Mouse (Mus musculus): ENCODE data around the gene Gm38392. TPM values are rescaled to one million over a fixed set of nuclear protein-coding genes. Genes with fewer than 3 reads are reported as not detected.

Gm38392 gene
- polyA plus RNA-seq, 1 experiment from 2014 or later: 2.9 TPM

DNA sequence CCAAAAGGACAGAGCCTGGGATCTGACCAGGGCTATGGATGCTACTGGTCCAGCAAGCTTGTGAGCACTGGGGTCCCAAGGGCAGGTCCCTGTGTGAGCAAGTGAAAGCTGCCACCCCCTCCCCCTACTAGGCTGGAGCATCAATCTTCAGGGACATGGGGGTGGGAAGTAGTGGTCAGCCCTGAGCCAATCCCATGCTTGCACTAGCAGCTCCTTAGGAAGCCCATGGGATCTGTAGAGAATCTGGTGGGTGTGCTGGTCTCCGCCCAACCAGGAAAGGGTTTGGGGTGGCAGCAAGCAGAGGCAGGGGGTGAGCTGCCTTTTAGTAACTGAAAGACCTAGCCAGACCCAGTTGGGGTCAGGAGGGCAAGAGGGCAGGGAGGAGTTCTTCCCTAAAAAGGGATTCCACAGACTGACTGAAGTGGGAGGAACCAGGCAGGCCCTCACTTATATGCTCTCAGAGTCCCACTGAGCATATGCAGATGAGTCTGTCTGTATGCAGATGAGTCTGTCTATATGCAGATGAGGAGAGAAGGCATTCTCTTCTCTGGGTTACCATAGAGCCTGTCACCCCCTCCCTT lies 55.9 kb downstream of the Gm38392 start:
- peak; percentile 47; the same call in 1 of the 2 replicates for ATAC-seq (replicated peaks; ENCODE audit: low FRiP score)
- no peak overlapping the region for H3K4me3 ChIP-seq (replicated peaks)
- H3K9me3 ChIP-seq (replicated peaks): no peaks in the 10 kb centered on the region
- H3K9ac ChIP-seq: no peak overlapping the region
- WGBS: 47% methylated on average over 1 of the region's 1 CpGs
- H3K27ac ChIP-seq: no peak overlapping the region
- H3K36me3 ChIP-seq: no peaks in the 10 kb centered on the region
- H3K27me3 ChIP-seq: peaks cover 57% of the 10 kb centered on the region
- peaks cover 34% of the 10 kb centered on the region for H3K4me1 ChIP-seq
- H3K4me2 ChIP-seq: no peak overlapping the region

DNA sequence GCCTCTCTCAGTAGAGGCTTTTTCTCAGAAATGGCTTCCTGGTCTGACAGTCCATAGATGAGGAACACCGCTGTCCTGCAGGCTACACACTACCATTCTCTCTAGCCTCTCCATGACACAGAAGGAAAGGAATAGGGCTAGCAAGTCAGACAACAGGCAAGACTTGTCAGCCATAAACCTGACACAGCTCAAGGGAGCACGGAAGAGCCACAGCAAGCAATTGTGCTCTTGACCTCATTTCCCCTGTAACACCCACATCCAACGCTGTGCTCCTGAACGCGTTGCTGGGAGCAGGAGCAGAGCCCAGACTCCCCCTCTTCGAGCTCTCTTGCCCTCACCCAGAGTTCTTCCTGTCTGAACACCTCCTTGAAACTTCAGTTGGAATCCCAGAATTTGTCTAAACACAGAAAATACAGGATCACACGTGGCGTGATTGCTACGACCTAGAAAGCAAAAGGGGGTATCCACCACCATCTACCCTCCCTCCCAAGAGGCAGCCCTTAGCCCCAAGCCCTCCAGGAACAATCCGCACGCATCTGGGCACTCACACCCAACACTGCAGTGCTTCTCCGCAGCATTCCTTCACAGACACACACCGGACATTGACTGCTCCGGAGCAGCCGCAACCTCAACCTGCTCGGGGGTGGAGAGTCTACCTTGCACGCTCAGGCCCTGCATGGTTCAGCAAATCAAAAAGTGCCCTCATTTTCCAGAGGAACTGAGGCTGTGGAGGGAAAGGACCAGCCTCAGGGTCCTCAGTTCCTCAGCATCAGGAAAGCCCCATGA lies 56.6 kb downstream of the Gm38392 start:
- H3K9me3 ChIP-seq (replicated peaks): no peaks in the 10 kb centered on the region
- H3K27me3 ChIP-seq: peaks cover 57% of the 10 kb centered on the region
- 10% methylated on average over 17 of the region's 17 CpGs for WGBS
- H3K36me3 ChIP-seq: no peaks in the 10 kb centered on the region
- ATAC-seq (replicated peaks; ENCODE audit: low FRiP score): peak; percentile 49; the same call in 1 of the 2 replicates
- H3K9ac ChIP-seq: no peak overlapping the region
- H3K27ac ChIP-seq: no peak overlapping the region
- H3K4me2 ChIP-seq: peak overlapping the region; percentile 1; the same call in 1 of the 2 replicates
- H3K4me3 ChIP-seq (replicated peaks): no peak overlapping the region
- H3K4me1 ChIP-seq: peaks cover 34% of the 10 kb centered on the region

- ATAC-seq (replicated peaks; ENCODE audit: low FRiP score): no peak
- no peaks in the 10 kb centered on the region for H3K9me3 ChIP-seq (replicated peaks)
- H3K27ac ChIP-seq: no peak overlapping the region
- no peaks in the 10 kb centered on the region for H3K36me3 ChIP-seq
- H3K9ac ChIP-seq: no peak overlapping the region
- 80% methylated on average over 6 of the region's 6 CpGs for WGBS
- peaks cover 56% of the 10 kb centered on the region for H3K27me3 ChIP-seq
- no peak overlapping the region for H3K4me3 ChIP-seq (replicated peaks)
- peaks cover 34% of the 10 kb centered on the region for H3K4me1 ChIP-seq
- no peak overlapping the region for H3K4me2 ChIP-seq
These were observed 57.5 kb downstream of the Gm38392 start for GRCm38 (mm10) chr3:88229526-88229925.

- Histone ChIP-seq H3K36me3 (no peaks in the 10 kb centered on the region), H3K9me3 (replicated peaks) (no peaks in the 10 kb centered on the region), H3K4me1 (peaks cover 31% of the 10 kb centered on the region), H3K4me2 (no peak overlapping the region), H3K9ac (no peak overlapping the region), H3K27me3 (peaks cover 59% of the 10 kb centered on the region), H3K27ac (no peak overlapping the region), H3K4me3 (replicated peaks) (no peak overlapping the region)
- ATAC-seq (replicated peaks; ENCODE audit: low FRiP score): no peak
- 34% methylated on average over 4 of the region's 4 CpGs for WGBS
These were observed 58.1 kb downstream of the Gm38392 start for GRCm38 (mm10) chr3:88228906-88229305.

GRCm38 (mm10) chr3:88227976-88228375 lies 59.0 kb downstream of the Gm38392 start:
- Histone ChIP-seq H3K36me3 (no peaks in the 10 kb centered on the region), H3K9me3 (replicated peaks) (no peaks in the 10 kb centered on the region), H3K4me3 (replicated peaks) (no peak overlapping the region), H3K9ac (no peak overlapping the region), H3K4me1 (peaks cover 30% of the 10 kb centered on the region), H3K27ac (no peak overlapping the region), H3K4me2 (no peak overlapping the region), H3K27me3 (peaks cover 59% of the 10 kb centered on the region)
- no peak for ATAC-seq (replicated peaks; ENCODE audit: low FRiP score)
- WGBS: 38% methylated on average over 6 of the region's 6 CpGs

DNA sequence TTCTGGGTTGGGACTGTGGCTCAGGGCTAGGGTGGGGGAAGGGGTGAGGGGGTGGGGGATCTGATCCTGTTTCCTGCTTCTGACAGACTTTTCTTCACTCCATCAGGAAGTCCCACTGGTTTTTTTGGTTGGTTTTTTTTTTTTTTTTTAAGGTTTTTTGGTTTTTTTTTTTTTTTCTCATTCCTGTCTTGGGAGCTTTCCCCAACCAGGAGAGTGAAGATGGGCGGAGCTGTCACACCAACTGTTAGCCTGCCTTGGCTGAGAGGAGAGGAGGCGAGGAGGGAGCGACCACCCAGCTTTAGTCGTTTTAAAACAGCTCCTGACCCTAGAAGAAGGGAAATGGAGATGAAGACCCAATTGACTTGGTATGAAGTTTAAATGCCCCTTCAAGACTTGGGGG lies 59.8 kb downstream of the Gm38392 start:
- H3K27me3 ChIP-seq: peaks cover 60% of the 10 kb centered on the region
- no peaks in the 10 kb centered on the region for H3K9me3 ChIP-seq (replicated peaks)
- H3K4me3 ChIP-seq (replicated peaks): no peak overlapping the region
- no peak overlapping the region for H3K4me2 ChIP-seq
- 32% methylated on average over 4 of the region's 4 CpGs for WGBS
- H3K36me3 ChIP-seq: no peaks in the 10 kb centered on the region
- peaks cover 28% of the 10 kb centered on the region for H3K4me1 ChIP-seq
- ATAC-seq (replicated peaks; ENCODE audit: low FRiP score): no peak
- no peak overlapping the region for H3K27ac ChIP-seq
- no peak overlapping the region for H3K9ac ChIP-seq

DNA sequence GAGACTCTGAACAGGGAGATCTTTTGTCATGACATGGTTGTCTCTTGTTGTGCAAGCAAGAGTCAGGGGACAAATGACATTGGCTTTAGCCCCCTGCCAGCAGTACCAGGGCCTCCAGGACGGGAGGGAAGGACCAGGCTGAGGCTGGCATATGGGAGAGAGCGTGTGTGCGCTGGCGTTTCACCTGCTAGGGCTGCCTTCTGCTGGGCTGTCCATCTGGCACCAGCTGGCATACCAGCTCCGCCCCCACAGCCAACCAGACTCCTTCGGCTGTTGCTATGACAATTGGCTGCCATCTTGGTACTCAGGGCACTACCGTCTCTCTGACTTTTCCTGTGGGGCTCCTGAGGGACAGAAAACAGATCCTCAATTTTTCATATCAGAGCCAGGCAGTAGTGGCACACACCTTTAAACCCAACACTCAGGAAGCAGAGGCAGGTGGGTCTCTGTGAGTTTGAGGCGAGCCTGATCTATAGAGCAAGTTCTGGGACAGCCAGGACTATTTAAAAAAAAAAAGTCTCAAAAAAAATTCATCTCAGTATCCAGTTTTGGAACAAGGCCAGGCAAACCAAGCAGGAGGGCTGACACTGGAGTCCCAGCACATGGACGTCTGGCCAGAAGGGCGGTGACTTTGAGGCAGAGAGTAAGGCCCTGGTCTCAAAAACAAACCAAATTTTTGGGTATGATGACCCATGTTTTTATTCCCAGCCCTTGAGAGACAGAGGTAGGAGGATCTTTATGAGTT lies 60.7 kb downstream of the Gm38392 start:
- Histone ChIP-seq H3K9ac (no peak overlapping the region), H3K4me1 (peaks cover 22% of the 10 kb centered on the region), H3K36me3 (no peaks in the 10 kb centered on the region), H3K27ac (no peak overlapping the region), H3K4me3 (replicated peaks) (no peak overlapping the region), H3K9me3 (replicated peaks) (no peaks in the 10 kb centered on the region), H3K4me2 (no peak overlapping the region), H3K27me3 (peaks cover 60% of the 10 kb centered on the region)
- WGBS: 89% methylated on average over 10 of the region's 10 CpGs
- no peak for ATAC-seq (replicated peaks; ENCODE audit: low FRiP score)

GRCm38 (mm10) chr3:88224929-88225328 lies 62.1 kb downstream of the Gm38392 start:
- Histone ChIP-seq H3K4me3 (replicated peaks) (no peak overlapping the region), H3K27me3 (peaks cover 62% of the 10 kb centered on the region), H3K4me2 (no peak overlapping the region), H3K27ac (no peak overlapping the region), H3K9ac (no peak overlapping the region), H3K9me3 (replicated peaks) (no peaks in the 10 kb centered on the region), H3K36me3 (no peaks in the 10 kb centered on the region), H3K4me1 (peaks cover 9% of the 10 kb centered on the region)
- 72% methylated on average over 2 of the region's 2 CpGs for WGBS
- ATAC-seq (replicated peaks; ENCODE audit: low FRiP score): no peak

DNA sequence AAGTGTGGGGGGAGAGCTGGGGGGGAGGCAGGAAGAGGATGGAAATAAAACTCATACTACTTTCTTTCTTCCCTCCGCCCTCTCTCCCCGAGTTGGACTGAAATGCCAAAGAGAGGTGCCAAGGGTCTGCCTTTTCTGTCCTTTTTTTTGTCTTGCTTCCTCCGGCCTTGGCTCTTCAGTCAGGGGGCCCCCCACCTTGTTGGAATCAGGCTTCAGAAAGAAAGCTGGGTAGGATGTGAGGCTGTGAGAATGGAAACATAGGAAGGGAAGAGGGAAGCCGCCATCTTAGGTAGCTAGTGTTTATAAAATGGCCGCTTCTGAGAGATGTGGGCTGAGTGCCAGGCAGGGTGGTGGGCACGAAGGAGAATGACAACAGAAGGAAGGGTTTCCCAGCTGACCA lies 64.6 kb downstream of the Gm38392 start:
- no peak for ATAC-seq (replicated peaks; ENCODE audit: low FRiP score)
- Histone ChIP-seq H3K27ac (no peak overlapping the region), H3K9ac (no peak overlapping the region), H3K4me3 (replicated peaks) (no peak overlapping the region), H3K4me2 (no peak overlapping the region), H3K9me3 (replicated peaks) (no peaks in the 10 kb centered on the region), H3K27me3 (peaks cover 76% of the 10 kb centered on the region), H3K36me3 (no peaks in the 10 kb centered on the region), H3K4me1 (no peaks in the 10 kb centered on the region)
- 81% methylated on average over 6 of the region's 6 CpGs for WGBS

DNA sequence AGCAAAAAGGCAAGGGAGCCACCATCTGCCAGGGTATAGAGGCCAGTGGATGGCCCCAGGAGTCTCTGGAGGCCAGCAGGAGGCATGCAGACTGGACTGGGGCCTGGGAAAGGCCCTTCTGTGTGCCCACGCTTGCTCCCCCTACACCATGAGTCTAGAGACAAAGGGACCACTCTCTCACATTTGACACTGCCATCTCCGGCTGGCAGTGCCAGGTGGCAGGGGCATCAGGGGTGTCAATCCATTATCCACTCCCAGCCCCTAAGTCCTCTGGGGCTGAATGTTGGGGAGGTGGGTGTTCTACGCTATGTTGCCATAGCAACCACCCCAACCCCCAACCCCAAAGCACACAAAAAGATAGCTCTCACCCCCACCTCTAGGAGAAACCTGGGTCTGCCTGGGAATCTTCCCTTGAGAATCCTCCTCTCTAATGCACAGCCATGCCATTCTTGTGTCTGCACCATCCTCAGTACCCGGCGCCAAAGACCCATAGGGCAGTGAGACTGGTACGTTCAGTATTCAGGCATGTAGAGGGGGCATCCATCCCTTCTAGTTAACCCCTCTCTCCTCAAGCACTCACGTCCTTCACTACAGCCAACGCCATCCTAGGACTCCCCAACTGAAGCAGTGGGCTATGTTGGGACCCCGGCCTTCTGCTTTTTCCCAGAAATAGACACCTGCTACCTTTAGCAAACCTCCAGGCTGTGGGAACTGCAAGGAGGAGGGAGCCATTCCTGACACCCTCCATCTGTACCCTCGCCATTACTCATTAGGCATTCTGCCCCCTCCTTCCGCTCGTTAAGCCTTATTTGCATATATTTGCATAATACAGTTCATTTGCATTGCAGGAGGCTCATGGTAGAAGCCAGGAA lies 65.3 kb downstream of the Gm38392 start:
- ATAC-seq (replicated peaks; ENCODE audit: low FRiP score): no peak
- Histone ChIP-seq H3K4me1 (no peaks in the 10 kb centered on the region), H3K27ac (no peak overlapping the region), H3K27me3 (peaks cover 83% of the 10 kb centered on the region), H3K36me3 (no peaks in the 10 kb centered on the region), H3K9me3 (replicated peaks) (no peaks in the 10 kb centered on the region), H3K4me2 (no peak overlapping the region), H3K9ac (no peak overlapping the region), H3K4me3 (replicated peaks) (no peak overlapping the region)
- WGBS: 55% methylated on average over 12 of the region's 12 CpGs

GRCm38 (mm10) chr3:88220842-88221241 lies 66.2 kb downstream of the Gm38392 start:
- peak; percentile 70 for ATAC-seq (replicated peaks; ENCODE audit: low FRiP score)
- H3K4me1 ChIP-seq: peaks cover 3% of the 10 kb centered on the region; the same call in 1 of the 2 replicates
- WGBS: under 1% methylated on average over 6 of the region's 6 CpGs
- H3K9ac ChIP-seq: no peak overlapping the region
- no peaks in the 10 kb centered on the region for H3K36me3 ChIP-seq
- H3K27me3 ChIP-seq: peaks cover 90% of the 10 kb centered on the region
- no peak overlapping the region for H3K4me2 ChIP-seq
- H3K4me3 ChIP-seq (replicated peaks): no peak overlapping the region
- H3K9me3 ChIP-seq (replicated peaks): no peaks in the 10 kb centered on the region
- no peak overlapping the region for H3K27ac ChIP-seq
